Mouse (Mus musculus) layer of hippocampus, adult 9-11 months (tissue): ENCODE data around the gene Ccnjl.

ENCODE experiments used
- DNase-seq: peaks from one replicate; pipeline ENCODE4 v3.0.0; 2022

Ccnjl gene

GRCm38 (mm10) chr11:43528078-43528682 lies 404 bp upstream of the Ccnjl start:
- peak; percentile 49 for DNase-seq

DNA sequence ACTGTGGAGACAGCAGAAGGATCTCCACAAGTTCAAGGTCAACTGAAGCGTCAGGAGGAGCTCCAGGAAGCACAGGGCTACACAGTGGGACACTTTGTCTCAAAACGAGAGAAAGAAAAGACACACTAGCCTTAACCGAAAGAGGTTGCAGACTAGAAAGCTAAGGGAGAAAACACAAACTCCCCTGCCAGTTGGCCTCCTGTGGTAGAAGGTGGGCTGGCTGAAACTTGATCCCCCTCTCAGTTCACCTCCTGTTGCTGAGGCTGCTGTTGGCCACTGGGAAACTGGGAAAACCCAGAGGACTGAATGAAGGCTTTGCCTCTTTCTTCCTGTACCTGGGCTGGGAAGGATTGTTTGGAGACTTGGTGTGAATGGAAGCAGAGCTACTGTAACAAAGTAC lies 1.5 kb downstream of the Ccnjl start:
- DNase-seq: no peak

- DNase-seq: no peak
Measured at GRCm38 (mm10) chr11:43531619-43532018, 3.0 kb downstream of the Ccnjl start.

DNA sequence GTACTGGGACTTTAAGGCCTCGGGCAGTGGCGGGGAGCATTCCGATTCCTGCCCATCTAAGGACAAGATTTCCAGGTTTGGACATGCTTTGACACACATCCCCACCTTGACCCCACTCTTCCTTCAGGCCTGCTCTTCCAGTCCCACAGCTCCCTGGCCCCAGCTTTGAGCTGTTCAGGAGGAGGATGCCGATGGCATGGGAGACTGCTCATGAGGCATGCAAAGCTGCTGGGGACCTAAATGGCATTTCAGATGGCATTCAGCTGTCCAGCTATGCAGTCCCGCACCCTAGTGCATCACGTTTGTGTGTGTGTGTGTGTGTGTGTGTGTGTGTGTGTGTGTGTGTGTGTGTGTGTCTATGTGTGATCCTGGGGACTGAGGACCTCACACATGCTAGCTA lies 8.5 kb downstream of the Ccnjl start:
- DNase-seq: no peak

DNA sequence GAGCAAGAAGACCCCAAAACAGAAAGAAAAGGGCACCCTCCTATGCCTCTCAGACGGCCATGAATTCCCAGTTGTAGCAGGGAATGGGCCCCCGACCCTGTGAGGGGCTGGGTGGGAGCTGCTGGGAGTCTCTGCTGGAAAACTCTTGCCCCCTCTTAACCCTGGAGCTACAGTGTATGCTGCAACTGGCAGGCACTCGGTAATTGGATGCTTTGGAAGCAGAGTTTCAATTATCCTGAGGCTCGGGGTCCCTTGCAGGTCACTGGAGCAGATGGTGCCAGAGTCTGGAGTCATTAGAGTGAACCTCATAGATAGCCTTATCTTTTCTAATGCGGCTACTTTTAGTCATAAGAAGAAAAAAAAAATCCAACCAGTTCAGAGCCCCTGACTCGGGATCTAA lies 11.3 kb downstream of the Ccnjl start:
- no peak for DNase-seq

DNA sequence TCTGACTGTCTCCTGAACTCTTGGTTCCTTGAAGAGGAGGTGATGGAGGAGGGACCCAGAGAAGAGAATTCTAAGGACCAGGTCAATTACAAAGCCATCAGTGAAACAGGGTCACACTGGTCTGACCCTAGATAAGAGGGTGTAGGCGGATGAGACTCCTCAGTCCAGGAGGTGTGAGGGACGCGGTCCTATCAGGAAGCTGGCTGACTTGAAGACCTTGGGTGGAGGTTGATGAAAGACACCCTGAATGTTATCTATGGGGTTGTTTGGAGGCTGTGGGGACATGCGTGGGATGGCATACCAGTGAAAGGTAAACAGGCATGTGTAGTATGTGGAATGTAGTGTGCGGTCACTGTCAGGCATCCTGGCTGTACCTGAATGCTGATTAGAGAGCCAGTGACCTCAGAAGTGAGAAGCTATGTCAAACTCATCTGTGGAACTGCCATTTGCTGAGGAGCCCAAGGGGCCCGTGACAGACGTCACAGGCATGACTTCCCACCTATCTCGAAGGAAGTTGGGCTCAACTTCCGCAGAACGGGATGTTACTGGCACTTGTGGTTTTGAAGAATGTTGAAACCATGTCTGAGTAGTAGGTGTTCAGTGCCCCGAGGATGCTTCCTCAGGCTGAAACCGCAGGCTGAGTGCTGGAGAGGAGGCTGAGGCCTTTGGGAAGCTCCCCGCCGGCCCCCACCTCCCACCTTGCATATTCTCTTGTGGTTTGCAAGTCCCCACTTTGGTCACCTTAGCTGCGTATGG lies 15.3 kb downstream of the Ccnjl start:
- no peak for DNase-seq

- no peak for DNase-seq
Measured at GRCm38 (mm10) chr11:43544819-43545218, 16.2 kb downstream of the Ccnjl start.

DNA sequence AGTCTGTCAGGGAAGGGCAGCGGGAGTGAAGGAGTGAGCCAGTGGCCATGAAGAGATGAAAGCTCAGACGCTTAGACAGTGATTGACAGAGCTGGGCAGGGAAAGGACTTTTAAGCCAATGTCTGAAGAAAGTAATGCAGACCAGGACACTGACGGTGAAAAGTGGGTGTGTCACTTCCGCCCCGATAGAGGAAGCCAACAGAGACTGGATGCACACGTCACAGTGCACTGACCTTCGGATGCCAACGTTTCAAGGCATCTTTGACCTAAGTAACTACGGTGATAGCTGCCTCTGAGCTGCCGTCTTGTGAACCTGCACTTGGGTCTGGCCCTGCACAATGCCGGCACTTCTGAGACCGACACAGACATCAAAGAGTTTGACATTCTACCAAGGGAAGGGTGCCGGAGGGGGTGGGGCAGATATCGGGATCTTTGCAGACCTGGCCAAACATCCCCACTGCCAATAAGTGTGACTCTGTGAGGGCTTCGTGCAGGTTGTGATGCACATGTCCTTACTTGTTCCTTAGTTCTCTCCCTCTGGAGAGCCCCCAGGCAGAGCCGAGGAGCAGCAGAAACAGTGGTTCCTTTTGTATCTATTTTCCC lies 17.4 kb downstream of the Ccnjl start:
- DNase-seq: no peak

GRCm38 (mm10) chr11:43546678-43547077 lies 18.1 kb downstream of the Ccnjl start:
- DNase-seq: no peak

GRCm38 (mm10) chr11:43548148-43548547 lies 19.6 kb downstream of the Ccnjl start:
- DNase-seq: peak; percentile 64

GRCm38 (mm10) chr11:43548657-43549435 lies 20.3 kb downstream of the Ccnjl start:
- no peak for DNase-seq

DNA sequence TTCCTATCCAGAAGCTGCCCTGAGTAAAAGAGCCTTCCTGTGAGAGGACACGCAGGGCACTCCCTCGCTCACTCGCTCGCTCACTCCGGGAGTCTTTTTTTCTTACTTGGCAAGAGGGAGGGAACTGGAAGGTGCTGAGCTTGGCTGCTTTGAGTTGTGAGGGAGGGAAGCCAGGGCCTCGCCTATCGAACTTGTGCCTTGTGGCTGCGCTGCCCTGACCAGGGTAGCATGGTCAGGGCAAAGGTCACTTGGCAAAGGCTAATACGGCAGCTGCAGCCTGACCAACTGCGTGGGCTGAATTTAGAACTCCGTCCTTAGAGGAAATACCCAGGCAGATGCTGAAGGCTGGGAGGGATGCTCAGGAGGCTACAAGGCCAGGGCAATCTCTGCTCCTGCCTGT lies 21.1 kb downstream of the Ccnjl start:
- no peak for DNase-seq

DNA sequence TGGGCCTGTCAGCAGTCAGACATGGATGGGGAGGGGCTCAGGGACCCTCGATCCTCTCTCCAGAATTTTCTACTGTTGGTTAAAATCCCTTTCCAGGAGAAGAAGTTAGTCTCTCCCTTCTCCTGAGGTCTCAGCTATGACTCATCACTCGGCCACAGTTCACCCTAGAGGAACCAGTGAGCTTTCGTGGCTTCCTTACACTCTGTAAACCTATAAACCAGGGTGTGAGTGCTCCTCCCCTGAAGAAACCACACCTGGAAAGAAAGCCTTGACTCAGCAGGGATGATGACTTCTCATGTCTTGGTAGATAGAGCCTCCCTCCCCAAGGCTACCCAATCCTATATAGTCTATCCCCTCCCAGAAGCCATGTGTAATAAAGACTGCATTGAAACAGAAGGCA lies 23.2 kb downstream of the Ccnjl start:
- no peak for DNase-seq

GRCm38 (mm10) chr11:43552675-43553074 lies 24.1 kb downstream of the Ccnjl start:
- no peak for DNase-seq

DNA sequence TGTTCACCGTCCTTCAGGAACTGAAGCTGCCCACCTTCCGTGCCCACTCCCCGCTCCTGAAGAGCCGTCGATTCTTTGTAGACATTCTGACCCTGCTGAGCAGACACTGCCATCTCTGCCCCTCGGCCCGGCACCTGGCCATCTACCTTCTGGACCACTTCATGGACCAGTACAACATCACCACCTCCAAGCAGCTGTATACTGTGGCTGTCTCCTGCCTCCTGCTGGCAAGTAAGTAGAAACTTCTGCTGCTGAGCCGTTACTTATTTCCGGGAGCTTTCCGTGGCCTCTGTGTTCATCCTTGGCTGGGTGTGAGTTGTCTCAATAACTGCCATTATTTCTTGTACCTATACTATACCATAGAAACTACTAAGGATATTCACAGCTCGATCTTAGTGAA lies 28.0 kb downstream of the Ccnjl start:
- DNase-seq: no peak

GRCm38 (mm10) chr11:43559515-43560292 lies 31.1 kb downstream of the Ccnjl start:
- DNase-seq: peak; percentile 91

GRCm38 (mm10) chr11:43563654-43564244 lies 35.2 kb downstream of the Ccnjl start:
- no peak for DNase-seq

DNA sequence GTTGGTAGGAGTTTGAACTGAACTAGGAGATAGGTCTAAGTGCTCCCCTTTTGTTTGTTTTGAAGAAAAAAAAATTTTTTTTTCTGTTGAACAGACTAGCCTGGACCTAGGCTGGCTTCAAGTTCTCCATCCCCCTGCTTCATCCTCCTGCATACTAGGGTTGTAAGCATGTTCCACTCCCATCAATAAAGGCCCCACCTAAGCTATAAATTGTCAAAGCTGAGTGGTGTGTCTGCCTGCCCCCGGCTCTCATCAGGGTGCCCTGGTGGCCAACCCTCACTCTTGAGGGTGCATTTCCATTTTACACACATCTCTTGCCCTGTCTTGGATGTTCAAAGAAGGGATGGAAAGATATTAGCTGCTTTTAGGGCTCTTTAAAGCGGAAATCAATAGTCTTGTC lies 36.8 kb downstream of the Ccnjl start:
- DNase-seq: no peak

DNA sequence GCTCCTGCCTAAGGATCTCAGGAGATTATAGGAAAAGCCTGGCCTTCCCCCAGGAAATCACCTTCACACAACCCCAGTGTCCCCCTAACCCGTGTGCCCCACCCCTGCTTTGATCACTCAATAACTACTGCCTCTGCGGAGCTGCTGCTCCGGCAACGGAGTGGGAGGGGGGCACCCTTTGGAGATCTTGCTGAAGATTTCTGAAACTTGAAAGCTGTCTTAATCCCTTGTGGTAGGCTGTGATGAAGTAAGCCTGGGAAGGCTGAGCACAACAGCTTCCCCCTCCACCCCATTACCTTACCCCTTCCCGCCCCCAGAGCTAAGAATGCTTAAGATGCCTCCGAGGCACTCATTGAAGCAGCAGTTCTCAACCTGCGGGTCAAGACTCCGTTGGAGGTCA lies 37.3 kb downstream of the Ccnjl start:
- no peak for DNase-seq

DNA sequence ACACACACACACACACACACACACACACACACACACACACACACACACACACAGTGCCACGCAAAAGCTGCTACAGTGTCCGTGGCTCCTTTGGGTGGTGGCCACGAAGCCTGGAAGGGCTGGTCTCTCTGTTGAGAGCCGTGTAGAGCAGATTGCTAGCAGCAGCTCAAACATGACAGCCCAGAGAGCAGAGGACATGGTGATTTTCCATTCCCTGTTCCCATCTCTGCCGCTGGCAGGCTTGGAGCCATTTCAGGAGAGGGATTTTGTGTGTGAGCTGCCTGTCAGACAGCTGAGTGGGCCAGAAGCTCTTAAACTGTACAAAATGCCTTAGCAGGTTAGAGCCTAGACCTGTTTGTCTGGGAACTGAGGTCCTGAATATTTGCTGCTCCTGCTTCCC lies 38.1 kb downstream of the Ccnjl start:
- DNase-seq: no peak

DNA sequence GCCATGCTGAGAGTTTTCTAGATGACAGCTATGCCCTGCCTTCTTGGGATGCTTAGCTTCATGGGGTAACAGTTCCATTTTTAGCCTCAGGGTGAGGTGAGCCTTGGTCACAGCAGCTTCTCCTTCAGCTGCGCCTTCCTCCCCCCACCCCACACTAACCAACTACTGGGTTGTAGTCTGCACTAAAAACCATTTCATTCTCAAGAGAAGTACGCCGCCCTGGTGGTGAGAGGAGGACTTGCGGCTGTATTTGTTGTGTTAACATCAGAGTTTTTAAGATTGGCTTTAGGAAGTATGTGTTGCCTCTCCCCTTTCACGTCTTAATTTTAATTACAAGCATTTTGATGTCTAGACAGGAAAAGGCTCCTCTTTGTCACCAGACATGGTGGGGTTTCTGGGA lies 39.7 kb downstream of the Ccnjl start:
- no peak for DNase-seq

DNA sequence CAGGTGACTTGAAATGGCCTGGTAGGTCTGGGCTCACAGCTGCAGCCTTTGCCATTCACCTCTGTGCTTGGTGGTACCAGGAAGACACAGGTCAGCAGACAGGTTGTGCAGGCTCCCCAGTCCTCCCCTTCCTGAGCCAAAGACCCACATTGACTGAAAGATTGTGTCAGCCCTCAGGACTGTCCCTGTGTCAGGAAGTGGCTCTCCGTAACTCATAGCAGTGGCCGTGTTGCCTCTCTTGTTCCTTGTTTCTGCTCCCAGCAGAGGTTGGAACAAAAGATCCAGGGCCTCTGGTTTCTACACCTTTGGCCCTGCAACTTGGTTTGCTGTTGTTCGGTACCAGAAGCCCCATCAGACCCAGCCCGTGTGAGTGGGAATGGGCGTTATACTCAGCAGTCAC lies 40.6 kb downstream of the Ccnjl start:
- no peak for DNase-seq
